Mouse (Mus musculus) c-Kit-positive CD71-negative TER-119-negative erythroid progenitor cells, embryonic 14.5 days (primary cell): ENCODE results near the gene Gdap1l1.
"Not testable (repeated sequence)": the region's sequence is repeated elsewhere in the genome, so short reads cannot be mapped to it uniquely, and the experiment has no call there.

Experiments
- DNase-seq: peaks from one replicate; pipeline ENCODE4 v3.0.0-alpha.2; 2013; ENCODE audit warnings: low read depth

Gdap1l1 gene

GRCm38 (mm10) chr2:163438246-163438618 lies at the start of gene Gdap1l1:
Gdap1l1 (plus strand) TSS chr2:163438476.
- DNase-seq, result no peak

GRCm38 (mm10) chr2:163392436-163392835 lies 45.8 kb upstream of the Gdap1l1 start:
- no peak for DNase-seq

- no peak for DNase-seq
These were observed 45.0 kb upstream of the Gdap1l1 start for GRCm38 (mm10) chr2:163393241-163393640.

- no peak for DNase-seq
These were observed 44.3 kb upstream of the Gdap1l1 start for GRCm38 (mm10) chr2:163393976-163394375.

- no peak for DNase-seq
These were observed 43.3 kb upstream of the Gdap1l1 start for GRCm38 (mm10) chr2:163394977-163395376.

- no peak for DNase-seq
These were observed 41.2 kb upstream of the Gdap1l1 start for GRCm38 (mm10) chr2:163397071-163397470.

GRCm38 (mm10) chr2:163397905-163398304 lies 40.4 kb upstream of the Gdap1l1 start, which contains the start of gene Jph2:
Jph2 (minus strand) TSS chr2:163397993.
- DNase-seq, result no peak

- no peak for DNase-seq
These were observed 39.5 kb upstream of the Gdap1l1 start for GRCm38 (mm10) chr2:163398770-163399169.

GRCm38 (mm10) chr2:163399222-163399621 lies 39.1 kb upstream of the Gdap1l1 start:
- no peak for DNase-seq

- peak; percentile 90 for DNase-seq
These were observed 37.1 kb upstream of the Gdap1l1 start for GRCm38 (mm10) chr2:163401221-163401620.

GRCm38 (mm10) chr2:163404037-163404815 lies 34.0 kb upstream of the Gdap1l1 start:
- no peak for DNase-seq

GRCm38 (mm10) chr2:163410211-163410610 lies 28.1 kb upstream of the Gdap1l1 start:
- no peak for DNase-seq

- not testable (repeated sequence) for DNase-seq
These were observed 26.9 kb upstream of the Gdap1l1 start for GRCm38 (mm10) chr2:163411344-163411743.

GRCm38 (mm10) chr2:163411840-163412239 lies 26.4 kb upstream of the Gdap1l1 start:
- no peak for DNase-seq

GRCm38 (mm10) chr2:163412419-163412818 lies 25.9 kb upstream of the Gdap1l1 start:
- DNase-seq, result no peak

- DNase-seq, result no peak
These were observed 25.3 kb upstream of the Gdap1l1 start for GRCm38 (mm10) chr2:163412846-163413590.

- DNase-seq, result no peak
These were observed 21.2 kb upstream of the Gdap1l1 start for GRCm38 (mm10) chr2:163417026-163417425.

GRCm38 (mm10) chr2:163417830-163418229 lies 20.4 kb upstream of the Gdap1l1 start:
- no peak for DNase-seq

GRCm38 (mm10) chr2:163418841-163419345 lies 19.4 kb upstream of the Gdap1l1 start:
- peak; percentile 37 for DNase-seq

- peak; percentile 96 for DNase-seq
These were observed 18.8 kb upstream of the Gdap1l1 start for GRCm38 (mm10) chr2:163419346-163420045.

- no peak for DNase-seq
These were observed 17.9 kb upstream of the Gdap1l1 start for GRCm38 (mm10) chr2:163420366-163420886.
